Mouse (Mus musculus) midbrain, postnatal 0 days (tissue): ENCODE measurements around the gene Sez6l. TPM values are rescaled to one million over a fixed set of nuclear protein-coding genes. Genes with fewer than 3 reads are reported as not detected.

Experiments used
- ATAC-seq: fragments of 200-750 bp; cut with Nextera tagmentation; 2 replicates; pipeline ENCODE4 v1.8.0; 2017; ENCODE audit warnings: moderate number of reproducible peaks, mild to moderate bottlenecking, moderate TSS enrichment, moderate library complexity; ENCODE audit not compliant: low FRiP score
- DNase-seq: peaks from one replicate; pipeline ENCODE4 v3.0.0-alpha.2; 2015; ENCODE audit warnings: low spot score
- H3K27ac ChIP-seq: fragments of 300-500 bp; sonication (generic); 2 replicates; pipeline ENCODE4 v1.5.1; 2014; ENCODE audit warnings: low read depth, mild to moderate bottlenecking, low read length, mixed read lengths
- H3K27me3 ChIP-seq: fragments of 300-500 bp; sonication (generic); 2 replicates; pipeline ENCODE4 v1.6.1; 2014; ENCODE audit warnings: low read length, control low read depth, mixed read lengths; ENCODE audit not compliant: insufficient read depth
- H3K36me3 ChIP-seq: fragments of 300-500 bp; sonication (generic); 2 replicates; pipeline ENCODE4 v1.6.1; 2014; ENCODE audit warnings: low read length, control low read depth, mixed read lengths; ENCODE audit not compliant: insufficient read depth
- H3K4me1 ChIP-seq: fragments of 300-500 bp; sonication (generic); 2 replicates; pipeline ENCODE4 v1.6.1; 2014; ENCODE audit warnings: mild to moderate bottlenecking, control low read depth, antibody characterized with exemption, low read length, mixed read lengths; ENCODE audit not compliant: insufficient read depth
- H3K4me2 ChIP-seq: fragments of 300-500 bp; sonication (generic); 2 replicates; pipeline ENCODE4 v1.6.1; 2014; ENCODE audit warnings: low read depth, mild to moderate bottlenecking, low read length, mixed read lengths; ENCODE audit not compliant: poor library complexity, severe bottlenecking
- H3K4me3 ChIP-seq: fragments of 300-500 bp; sonication (generic); 2 replicates; pipeline ENCODE4 v1.5.1; 2014; ENCODE audit warnings: low read depth, mild to moderate bottlenecking, low read length, moderate library complexity
- H3K9ac ChIP-seq: fragments of 300-500 bp; sonication (generic); replicated peaks from 2 replicates; pipeline ENCODE4 v1.6.1; 2014; ENCODE audit warnings: mild to moderate bottlenecking, low read length, moderate library complexity, mixed read lengths; ENCODE audit not compliant: poor library complexity, severe bottlenecking
- H3K9me3 ChIP-seq: fragments of 300-500 bp; sonication (generic); 2 replicates; pipeline ENCODE4 v1.6.1; 2016; ENCODE audit warnings: low read length, control low read depth
- CTCF ChIP-seq: IDR thresholded peaks from 2 replicates; pipeline ENCODE4 v1.5.1; 2016; ENCODE audit warnings: antibody characterized with exemption, mild to moderate bottlenecking
- WGBS: fragments of 180-500 bp; shearing (Covaris S2); extraction: QIAGEN DNeasy Blood & Tissue Kit; methylation state at CpG from one replicate; pipeline ENCODE4 v1.1.7; 2014; 5-methylcytosine and 5-hydroxymethylcytosine counted together
- polyA plus RNA-seq: library from polyadenylated mRNA; unstranded; fragments of >200 nt; fragmentation: Nextera tagmentation; extraction: Ambion mirVana; gene quantifications from 2 replicates; pipeline ENCODE4 v1.2.1, GENCODE M21; 2015
- total RNA-seq: library from RNA; depleted of rRNA; stranded (reverse); fragments of >200 nt; gene quantifications from 2 replicates; pipeline ENCODE4 v1.2.3, GENCODE M21; 2014

Gene Sez6l
- total and polyA plus RNA-seq, 2 experiments from 2014 or later, result 65.7 to 101 TPM

GRCm38 (mm10) chr5:112595701-112596632 is 19.0 kb upstream of the Sez6l start:
- DNase-seq, result no peak
- no peaks in the 10 kb centered on the region for H3K27me3 ChIP-seq
- 46% methylated on average over 7 of the region's 7 CpGs for WGBS
- no peak overlapping the region for H3K4me3 ChIP-seq
- no peak for TF ChIP-seq CTCF
- no peak overlapping the region for H3K4me2 ChIP-seq
- H3K4me1 ChIP-seq, result peaks cover 8% of the 10 kb centered on the region
- ATAC-seq, result no peak
- H3K9ac ChIP-seq, result no peak overlapping the region
- H3K27ac ChIP-seq, result 0 out of 2 replicates have a peak overlapping the region, but pooled peaks have one; percentile 18
- no peaks in the 10 kb centered on the region for H3K9me3 ChIP-seq
- H3K36me3 ChIP-seq, result no peaks in the 10 kb centered on the region

- WGBS, result 71% methylated on average over 1 of the region's 1 CpGs
- DNase-seq (no peak), ATAC-seq (no peak)
- H3K9me3 ChIP-seq, result no peaks in the 10 kb centered on the region
- no peak overlapping the region for H3K9ac ChIP-seq
- no peak overlapping the region for H3K27ac ChIP-seq
- no peaks in the 10 kb centered on the region for H3K36me3 ChIP-seq
- H3K4me2 ChIP-seq, result no peak overlapping the region
- no peak overlapping the region for H3K4me3 ChIP-seq
- no peaks in the 10 kb centered on the region for H3K27me3 ChIP-seq
- no peak for TF ChIP-seq CTCF
- H3K4me1 ChIP-seq, result peaks cover 8% of the 10 kb centered on the region; the same call in 1 of the 2 replicates
Observed at GRCm38 (mm10) chr5:112591706-112592105, 14.7 kb upstream of the Sez6l start.

GRCm38 (mm10) chr5:112586071-112586470 is 9.1 kb upstream of the Sez6l start:
- ATAC-seq, result no peak
- H3K4me1 ChIP-seq, result peaks cover 4% of the 10 kb centered on the region; the same call in 1 of the 2 replicates
- TF ChIP-seq CTCF, result no peak
- H3K27me3 ChIP-seq, result no peaks in the 10 kb centered on the region
- no peak overlapping the region for H3K4me3 ChIP-seq
- WGBS, result 46% methylated on average over 6 of the region's 6 CpGs
- no peaks in the 10 kb centered on the region for H3K36me3 ChIP-seq
- no peaks in the 10 kb centered on the region for H3K9me3 ChIP-seq
- H3K4me2 ChIP-seq, result no peak overlapping the region
- no peak for DNase-seq
- H3K27ac ChIP-seq, result no peak overlapping the region
- no peak overlapping the region for H3K9ac ChIP-seq

GRCm38 (mm10) chr5:112584155-112584769 is 7.3 kb upstream of the Sez6l start:
- TF ChIP-seq CTCF, result no peak
- WGBS, result 82% methylated on average over 4 of the region's 4 CpGs
- Histone ChIP-seq H3K36me3 (no peaks in the 10 kb centered on the region), H3K27me3 (no peaks in the 10 kb centered on the region), H3K4me3 (no peak overlapping the region), H3K4me1 (peaks cover 4% of the 10 kb centered on the region; the same call in 1 of the 2 replicates), H3K4me2 (no peak overlapping the region), H3K9me3 (no peaks in the 10 kb centered on the region), H3K27ac (no peak overlapping the region), H3K9ac (no peak overlapping the region)
- DNase-seq (no peak), ATAC-seq (no peak)

- Histone ChIP-seq H3K4me1 (peaks cover 6% of the 10 kb centered on the region; the same call in 1 of the 2 replicates), H3K4me2 (no peak overlapping the region), H3K9me3 (no peaks in the 10 kb centered on the region), H3K27ac (0 out of 2 replicates have a peak overlapping the region, but pooled peaks have one; percentile 26), H3K27me3 (no peaks in the 10 kb centered on the region), H3K9ac (no peak overlapping the region; the same call in 1 of the 2 replicates), H3K36me3 (no peaks in the 10 kb centered on the region), H3K4me3 (no peak overlapping the region)
- DNase-seq (no peak), ATAC-seq (0 out of 2 replicates have a peak, but pooled peaks have one; percentile 41)
- 10% methylated on average over 9 of the region's 9 CpGs for WGBS
- no peak for TF ChIP-seq CTCF
Observed at GRCm38 (mm10) chr5:112583304-112583703, 6.3 kb upstream of the Sez6l start.
